Mouse (Mus musculus) liver, embryonic 14.5 days (tissue): Measurements from ENCODE around the gene Ctnnd1. TPM values are rescaled to one million over a fixed set of nuclear protein-coding genes. Genes with fewer than 3 reads are reported as not detected.

Source experiments
- ATAC-seq: fragments of 200-750 bp; cut with Nextera tagmentation; 2 replicates; pipeline ENCODE4 v1.8.0; 2017; ENCODE audit warnings: moderate number of reproducible peaks, mild to moderate bottlenecking, moderate library complexity; ENCODE audit not compliant: insufficient read depth
- DNase-seq, 3 experiments: peaks; one replicate each; pipeline ENCODE4 v3.0.0-alpha.2; 2012 to 2013; ENCODE audit warnings: low read depth in 3 of 3, low spot score in 3 of 3
- H3K27ac ChIP-seq: fragments of 300-500 bp; sonication (generic); 2 replicates; pipeline ENCODE4 v1.5.1; 2014; ENCODE audit warnings: moderate library complexity, mild to moderate bottlenecking, control low read depth, inconsistent platforms
- H3K27me3 ChIP-seq: fragments of 300-500 bp; sonication (generic); 2 replicates; pipeline ENCODE4 v1.6.1; 2014; ENCODE audit warnings: mild to moderate bottlenecking, low read length, moderate library complexity; ENCODE audit not compliant: control insufficient read depth, insufficient read depth
- H3K36me3 ChIP-seq: fragments of 300-500 bp; sonication (generic); replicated peaks from 2 replicates; pipeline ENCODE4 v1.6.1; 2014; ENCODE audit warnings: low read depth; ENCODE audit not compliant: control insufficient read depth, insufficient read depth
- H3K4me1 ChIP-seq, 2 experiments: fragments of 200-500 bp in 1 of 2; fragments of 300-500 bp in 1 of 2; sonication (generic) in 1 of 2; replicated peaks; 2 replicates each; pipeline ENCODE4 v1.6.1; 2012 to 2014; ENCODE audit warnings: antibody characterized with exemption in 1 of 2, inconsistent platforms in 1 of 2, low read length in 1 of 2; ENCODE audit not compliant: control insufficient read depth in 2 of 2, insufficient read depth in 2 of 2
- H3K4me2 ChIP-seq: fragments of 300-500 bp; sonication (generic); 2 replicates; pipeline ENCODE4 v1.6.1; 2014; ENCODE audit warnings: low read depth, mild to moderate bottlenecking, control low read depth, moderate library complexity
- H3K4me3 ChIP-seq, 2 experiments: fragments of 200-500 bp in 1 of 2; fragments of 300-500 bp in 1 of 2; sonication (generic) in 1 of 2; 2 replicates each; pipeline ENCODE4 v1.5.1; 2012 to 2014; ENCODE audit warnings: low read depth in 2 of 2, low read length in 2 of 2, mild to moderate bottlenecking in 2 of 2, control low read depth in 1 of 2, inconsistent platforms in 1 of 2, moderate library complexity in 1 of 2; ENCODE audit not compliant: insufficient read depth in 1 of 2
- H3K9ac ChIP-seq: fragments of 300-500 bp; sonication (generic); replicated peaks from 2 replicates; pipeline ENCODE4 v1.6.1; 2014; ENCODE audit warnings: mild to moderate bottlenecking, control low read depth, moderate library complexity
- H3K9me3 ChIP-seq: fragments of 300-500 bp; sonication (generic); 2 replicates; pipeline ENCODE4 v1.6.1; 2016; ENCODE audit warnings: low read length, mixed read lengths; ENCODE audit not compliant: control insufficient read depth
- CTCF ChIP-seq: IDR thresholded peaks from 2 replicates; pipeline ENCODE4 v1.5.1; 2016; ENCODE audit warnings: antibody characterized with exemption, low read depth, control low read depth
- EP300 ChIP-seq: IDR thresholded peaks from 2 replicates; pipeline ENCODE4 v1.6.1; 2016; ENCODE audit warnings: antibody characterized with exemption, low read depth
- WGBS: fragments of 180-500 bp; shearing (Covaris S2); extraction: QIAGEN DNeasy Blood & Tissue Kit; methylation state at CpG from one replicate; pipeline ENCODE4 v1.1.7; 2014; ENCODE audit not compliant: insufficient replicate concordance; 5-methylcytosine and 5-hydroxymethylcytosine counted together
- polyA plus RNA-seq, 2 experiments: library from polyadenylated mRNA; depleted of rRNA in 1 of 2; stranded (reverse) in 1 of 2; unstranded in 1 of 2; fragments of >200 nt; fragmentation: Nextera tagmentation in 1 of 2; extraction: Ambion mirVana in 1 of 2; gene quantifications; 2 replicates each; pipeline versions ENCODE4 v1.2.1 to v1.2.3; 2012 to 2014

Ctnnd1 gene
- polyA plus RNA-seq, 2 experiments: 8.5 to 16.0 TPM

GRCm38 (mm10) chr2:84607842-84608241 lies 42.7 kb downstream of the Ctnnd1 start:
- TF ChIP-seq EP300 (no peak), CTCF (no peak)
- H3K9me3 ChIP-seq: no peaks in the 10 kb centered on the region
- no peaks in the 10 kb centered on the region for H3K4me1 ChIP-seq
- peaks cover 40% of the 10 kb centered on the region for H3K36me3 ChIP-seq
- H3K4me3 ChIP-seq: no peak overlapping the region
- H3K4me2 ChIP-seq: no peak overlapping the region
- ATAC-seq (no peak), DNase-seq (no peak)
- H3K9ac ChIP-seq: no peak overlapping the region
- WGBS: 46% methylated on average over 1 of the region's 1 CpGs
- H3K27me3 ChIP-seq: no peaks in the 10 kb centered on the region
- H3K27ac ChIP-seq: no peak overlapping the region

- no peaks in the 10 kb centered on the region for H3K27me3 ChIP-seq
- no peak overlapping the region for H3K27ac ChIP-seq
- 32% methylated on average over 2 of the region's 2 CpGs for WGBS
- H3K9me3 ChIP-seq: no peaks in the 10 kb centered on the region
- no peak for DNase-seq
- no peak for TF ChIP-seq CTCF
- no peak overlapping the region for H3K4me2 ChIP-seq
- H3K4me1 ChIP-seq: no peaks in the 10 kb centered on the region
- no peak overlapping the region for H3K9ac ChIP-seq
- no peak for ATAC-seq
- H3K4me3 ChIP-seq: no peak overlapping the region
- H3K36me3 ChIP-seq: peaks cover 18% of the 10 kb centered on the region
Observed at GRCm38 (mm10) chr2:84600977-84601376, 49.6 kb downstream of the Ctnnd1 start.

- no peak overlapping the region for H3K9ac ChIP-seq
- H3K36me3 ChIP-seq: peaks cover 15% of the 10 kb centered on the region
- H3K4me3 ChIP-seq: no peak overlapping the region
- no peak for DNase-seq
- H3K27me3 ChIP-seq: no peaks in the 10 kb centered on the region
- no peak overlapping the region for H3K4me2 ChIP-seq
- H3K27ac ChIP-seq: no peak overlapping the region
- H3K9me3 ChIP-seq: no peaks in the 10 kb centered on the region
- ATAC-seq: no peak
- no peaks in the 10 kb centered on the region for H3K4me1 ChIP-seq
- 74% methylated on average over 6 of the region's 6 CpGs for WGBS
- no peak for TF ChIP-seq CTCF
- no peak for TF ChIP-seq EP300
Observed at GRCm38 (mm10) chr2:84599270-84599888, 51.2 kb downstream of the Ctnnd1 start.

GRCm38 (mm10) chr2:84597123-84597522 lies 53.4 kb downstream of the Ctnnd1 start:
- Histone ChIP-seq H3K9ac (no peak overlapping the region), H3K27ac (no peak overlapping the region), H3K9me3 (no peaks in the 10 kb centered on the region), H3K27me3 (no peaks in the 10 kb centered on the region), H3K36me3 (peaks cover 4% of the 10 kb centered on the region), H3K4me3 (no peak overlapping the region), H3K4me2 (no peak overlapping the region), H3K4me1 (no peaks in the 10 kb centered on the region)
- no peak for TF ChIP-seq EP300
- no peak for TF ChIP-seq CTCF
- WGBS: 72% methylated on average over 1 of the region's 1 CpGs
- DNase-seq (no peak), ATAC-seq (no peak)

GRCm38 (mm10) chr2:84592801-84593200 lies 57.8 kb downstream of the Ctnnd1 start:
- no peak overlapping the region for H3K27ac ChIP-seq
- 42% methylated on average over 8 of the region's 8 CpGs for WGBS
- no peaks in the 10 kb centered on the region for H3K4me1 ChIP-seq
- DNase-seq (no peak), ATAC-seq (no peak)
- H3K9ac ChIP-seq: no peak overlapping the region
- no peaks in the 10 kb centered on the region for H3K27me3 ChIP-seq
- TF ChIP-seq CTCF (no peak), EP300 (no peak)
- H3K4me2 ChIP-seq: no peak overlapping the region
- H3K4me3 ChIP-seq: no peak overlapping the region
- H3K9me3 ChIP-seq: no peaks in the 10 kb centered on the region
- no peaks in the 10 kb centered on the region for H3K36me3 ChIP-seq
